Mouse (Mus musculus) megakaryocyte, embryonic 14.5 days (primary cell): ENCODE measurements around the gene Tmbim6. TPM values are rescaled to one million over a fixed set of nuclear protein-coding genes. Genes with fewer than 3 reads are reported as not detected.
"Not testable (repeated sequence)": the region's sequence is repeated elsewhere in the genome, so short reads cannot be mapped to it uniquely, and the experiment has no call there.

ENCODE experiments used
- H3K27me3 ChIP-seq: replicated peaks from 2 replicates; pipeline ENCODE3; 2012; ENCODE audit warnings: inconsistent platforms
- H3K36me3 ChIP-seq: replicated peaks from 2 replicates; pipeline ENCODE3; 2012; ENCODE audit warnings: low read length, inconsistent platforms, mixed read lengths
- H3K4me1 ChIP-seq: 2 replicates; pipeline ENCODE4 v1.6.1; 2012; ENCODE audit warnings: inconsistent platforms
- H3K4me3 ChIP-seq: replicated peaks from 2 replicates; pipeline ENCODE3; 2012; ENCODE audit warnings: moderate library complexity, mild to moderate bottlenecking, inconsistent platforms
- H3K9me3 ChIP-seq: 2 replicates; pipeline ENCODE4 v1.6.1; 2012; ENCODE audit warnings: inconsistent platforms
- FLI1 ChIP-seq: IDR thresholded peaks from 2 replicates; pipeline ENCODE4 v1.6.1; 2012; ENCODE audit warnings: low read length, inconsistent platforms, mixed read lengths
- GATA1 ChIP-seq: IDR thresholded peaks from 3 replicates; pipeline ENCODE4 v1.6.1; 2012; ENCODE audit warnings: mixed read lengths, low read length, inconsistent platforms, borderline replicate concordance
- polyA plus RNA-seq: library from polyadenylated mRNA; stranded (reverse); fragments of >175 nt; gene quantifications from 2 replicates; pipeline ENCODE4 v1.2.3, GENCODE M21; 2012; ENCODE audit warnings: low replicate concordance; ENCODE audit not compliant: insufficient read depth

Tmbim6 gene
- polyA plus RNA-seq, 1 experiment = 441 TPM

- TF ChIP-seq FLI1 (no peak), GATA1 (no peak)
- Histone ChIP-seq H3K4me1 (peaks cover 12% of the 10 kb centered on the region), H3K36me3 (peaks cover 3% of the 10 kb centered on the region), H3K9me3 (no peaks in the 10 kb centered on the region), H3K4me3 (no peak overlapping the region), H3K27me3 (no peaks in the 10 kb centered on the region)
Measured at GRCm38 (mm10) chr15:99442358-99442757, 49.7 kb downstream of the Tmbim6 start.

- no peak overlapping the region for H3K4me3 ChIP-seq
- no peaks in the 10 kb centered on the region for H3K9me3 ChIP-seq
- no peaks in the 10 kb centered on the region for H3K36me3 ChIP-seq
- H3K4me1 ChIP-seq = peaks cover 29% of the 10 kb centered on the region
- no peaks in the 10 kb centered on the region for H3K27me3 ChIP-seq
- TF ChIP-seq GATA1 (no peak), FLI1 (no peak)
Measured at GRCm38 (mm10) chr15:99445567-99445966, 52.9 kb downstream of the Tmbim6 start.

GRCm38 (mm10) chr15:99446136-99446535, 53.5 kb downstream of the Tmbim6 start:
- not testable (repeated sequence) for H3K27me3 ChIP-seq, H3K4me3 ChIP-seq, H3K36me3 ChIP-seq, H3K9me3 ChIP-seq
- peaks cover 32% of the 10 kb centered on the region for H3K4me1 ChIP-seq

DNA sequence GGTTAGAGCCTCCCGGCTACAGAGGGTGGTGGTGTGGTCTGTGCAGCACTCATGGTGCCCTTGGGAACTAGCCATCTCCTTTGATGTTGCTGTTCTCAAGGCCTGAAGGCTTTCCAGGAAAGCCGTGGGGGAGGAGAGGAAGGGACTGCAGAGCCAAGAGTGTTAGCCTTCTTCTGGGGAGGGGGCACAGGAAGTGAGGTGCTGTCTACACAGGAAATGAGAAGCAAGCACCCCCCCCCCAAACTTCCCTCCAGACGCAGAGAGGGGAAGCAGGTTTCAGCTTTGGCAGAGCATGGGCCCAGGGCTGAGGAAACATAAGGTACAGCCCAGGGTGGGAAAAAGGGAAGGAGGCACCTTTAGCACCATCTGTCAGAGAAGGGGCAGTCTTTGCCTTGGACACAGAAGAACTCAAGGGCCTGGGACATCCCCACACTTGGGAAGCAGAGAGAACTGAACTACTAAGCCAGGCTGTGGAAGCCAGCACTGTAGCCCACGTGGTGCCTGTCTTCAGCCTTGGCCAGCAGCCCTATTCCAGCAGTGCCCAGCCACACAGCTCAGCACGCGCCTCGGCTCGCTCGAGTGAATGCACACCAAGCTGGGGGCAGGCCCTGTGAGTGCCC, 56.6 kb downstream of the Tmbim6 start:
- no peak for TF ChIP-seq FLI1
- no peak for TF ChIP-seq GATA1
- H3K36me3 ChIP-seq = no peaks in the 10 kb centered on the region
- peak overlapping the region; percentile 71 for H3K4me3 ChIP-seq
- H3K4me1 ChIP-seq = peaks cover 43% of the 10 kb centered on the region
- peaks cover 7% of the 10 kb centered on the region for H3K27me3 ChIP-seq
- H3K9me3 ChIP-seq = no peaks in the 10 kb centered on the region

DNA sequence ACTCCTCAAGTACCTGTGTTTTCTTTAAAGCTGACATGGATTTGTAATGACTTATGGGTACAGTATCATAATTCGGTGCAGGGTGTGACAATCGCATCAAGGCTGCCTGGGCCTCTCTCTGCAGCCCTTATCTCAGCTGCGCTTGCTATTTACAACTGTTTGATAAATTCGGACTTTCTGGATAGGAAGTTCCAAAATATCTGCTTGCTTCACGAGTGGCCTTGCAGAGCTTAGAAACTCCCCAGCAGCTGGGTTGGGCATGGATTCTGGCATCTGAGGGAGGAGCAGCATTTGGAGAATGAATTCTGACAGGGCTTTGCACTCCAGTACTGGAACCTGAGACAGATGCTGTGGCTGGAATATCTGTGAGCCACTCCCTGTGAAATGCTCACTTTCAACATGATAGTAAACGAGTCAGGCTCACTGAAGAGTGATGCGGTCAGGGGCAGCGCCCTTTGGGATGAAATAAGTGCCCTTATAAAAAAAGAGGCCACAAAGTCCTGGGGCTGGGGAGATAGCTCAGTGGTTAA, 57.1 kb downstream of the Tmbim6 start:
- no peaks in the 10 kb centered on the region for H3K36me3 ChIP-seq
- TF ChIP-seq FLI1 (no peak), GATA1 (no peak)
- peak overlapping the region; percentile 71 for H3K4me3 ChIP-seq
- peaks cover 8% of the 10 kb centered on the region for H3K27me3 ChIP-seq
- H3K9me3 ChIP-seq = no peaks in the 10 kb centered on the region
- H3K4me1 ChIP-seq = peaks cover 43% of the 10 kb centered on the region

- Histone ChIP-seq H3K36me3 (no peaks in the 10 kb centered on the region), H3K9me3 (no peaks in the 10 kb centered on the region), H3K4me1 (peaks cover 67% of the 10 kb centered on the region), H3K4me3 (no peak overlapping the region), H3K27me3 (peaks cover 22% of the 10 kb centered on the region)
- TF ChIP-seq FLI1 (no peak), GATA1 (no peak)
Measured at GRCm38 (mm10) chr15:99453153-99453900, 60.6 kb downstream of the Tmbim6 start.

DNA sequence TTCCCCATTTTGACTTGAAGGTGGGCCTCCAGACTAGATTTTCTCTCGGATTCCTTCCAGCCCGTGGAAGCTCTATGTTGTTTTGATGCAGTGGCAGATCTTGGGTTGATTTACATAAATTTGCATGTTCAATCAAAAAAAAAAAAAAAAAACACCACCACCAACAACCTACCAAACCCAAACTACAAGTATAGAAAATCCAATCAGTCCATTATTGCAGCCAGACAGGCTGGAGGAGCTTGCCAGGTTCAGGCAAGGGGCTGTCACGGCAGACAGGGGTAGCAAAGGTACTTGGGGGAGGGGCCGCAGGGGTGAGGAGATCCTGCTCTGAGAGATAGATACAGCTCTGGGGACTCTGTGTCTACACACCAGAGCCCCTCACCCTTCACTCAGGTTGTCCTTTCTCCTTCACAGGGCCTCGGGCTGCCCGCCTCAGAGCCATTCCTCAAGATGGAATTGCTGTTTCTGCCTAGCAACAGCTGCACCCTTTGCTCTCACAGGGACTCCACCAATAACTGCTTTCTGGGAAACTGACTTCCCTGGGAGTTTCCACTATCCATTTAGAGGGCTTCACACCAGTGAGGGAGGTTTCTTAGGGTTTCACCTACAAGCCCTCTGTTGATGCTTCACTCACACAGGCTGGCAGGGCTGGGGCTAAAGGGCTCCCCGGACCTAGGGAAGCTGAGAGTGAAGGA, 62.0 kb downstream of the Tmbim6 start:
- peaks cover 60% of the 10 kb centered on the region for H3K4me1 ChIP-seq
- no peaks in the 10 kb centered on the region for H3K36me3 ChIP-seq
- no peaks in the 10 kb centered on the region for H3K9me3 ChIP-seq
- H3K27me3 ChIP-seq = peaks cover 22% of the 10 kb centered on the region
- H3K4me3 ChIP-seq = no peak overlapping the region
- TF ChIP-seq FLI1 (no peak), GATA1 (no peak)

- H3K36me3 ChIP-seq = no peaks in the 10 kb centered on the region
- no peaks in the 10 kb centered on the region for H3K9me3 ChIP-seq
- peaks cover 22% of the 10 kb centered on the region for H3K27me3 ChIP-seq
- no peak for TF ChIP-seq FLI1
- H3K4me1 ChIP-seq = peaks cover 58% of the 10 kb centered on the region
- no peak overlapping the region for H3K4me3 ChIP-seq
Measured at GRCm38 (mm10) chr15:99455415-99455814, 62.7 kb downstream of the Tmbim6 start.

GRCm38 (mm10) chr15:99456338-99456962, 63.8 kb downstream of the Tmbim6 start:
- Histone ChIP-seq H3K27me3 (peaks cover 20% of the 10 kb centered on the region), H3K4me1 (peaks cover 50% of the 10 kb centered on the region), H3K4me3 (peak overlapping the region; percentile 95), H3K9me3 (no peaks in the 10 kb centered on the region), H3K36me3 (no peaks in the 10 kb centered on the region)
- TF ChIP-seq FLI1 (no peak), GATA1 (no peak)
